Mouse (Mus musculus) ES-E14 (cell line): Measurements from ENCODE around the gene Dnajb14.

Experiments
- CHD2 ChIP-seq: IDR thresholded peaks from 2 replicates; pipeline ENCODE4 v1.6.1; 2014; ENCODE audit warnings: mild to moderate bottlenecking, low read depth, low read length, inconsistent platforms
- HCFC1 ChIP-seq: IDR thresholded peaks from 2 replicates; pipeline ENCODE4 v1.6.1; 2012; ENCODE audit warnings: low read length, inconsistent platforms, borderline replicate concordance; ENCODE audit not compliant: insufficient read depth
- ZC3H11A ChIP-seq: IDR thresholded peaks from 2 replicates; pipeline ENCODE4 v1.6.1; 2012; ENCODE audit warnings: low read depth, mild to moderate bottlenecking, inconsistent platforms, low read length, borderline replicate concordance
- ZNF384 ChIP-seq: IDR thresholded peaks from 2 replicates; pipeline ENCODE4 v1.6.1; 2012; ENCODE audit warnings: low read depth, low read length, inconsistent platforms

DNA sequence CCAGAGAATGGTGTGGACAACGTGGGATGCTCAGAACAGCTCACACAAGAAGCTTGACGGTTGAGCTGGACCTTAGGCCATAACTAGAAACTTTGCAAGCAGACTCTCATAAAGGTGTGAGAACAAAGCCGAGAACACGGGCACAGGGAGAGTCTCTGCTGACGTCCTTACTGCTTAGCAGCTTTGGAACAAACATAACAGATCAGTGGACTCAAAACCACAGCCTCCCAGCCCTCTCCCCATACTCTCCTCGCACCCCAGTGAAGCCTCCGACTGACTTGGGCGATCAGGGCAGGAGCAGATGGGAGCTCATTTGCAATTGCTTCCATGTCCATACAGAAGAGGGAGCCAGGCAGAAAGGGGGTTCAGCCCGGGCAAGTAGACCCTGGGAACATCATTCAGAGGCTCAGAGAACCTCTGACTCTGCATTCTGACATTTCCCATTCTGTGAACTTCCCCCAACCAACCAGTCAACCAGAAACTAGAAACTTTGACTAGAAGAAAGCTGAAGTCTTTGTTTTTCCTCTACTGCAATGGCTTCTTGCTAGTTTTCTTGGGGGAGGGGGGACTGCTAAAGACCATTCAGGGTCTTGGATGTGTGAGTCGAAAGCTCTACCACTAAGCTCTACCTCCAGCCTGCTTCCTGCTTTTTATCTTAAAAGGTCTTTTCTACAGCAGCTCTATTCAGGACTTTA is 82.9 kb downstream of the Dnajb14 start:
- no peak for TF ChIP-seq HCFC1
- no peak for TF ChIP-seq ZNF384
- no peak for TF ChIP-seq CHD2
- TF ChIP-seq ZC3H11A, result no peak
